Mouse (Mus musculus): ENCODE measurements around the gene Slc28a3.

- TF ChIP-seq CTCF (IDR thresholded peaks at IDR 0.05; ENCODE audit: borderline replicate concordance, insufficient read depth, low read length): no peak
- no peak for TF ChIP-seq POLR2A (IDR thresholded peaks at IDR 0.05; ENCODE audit: low read depth, low read length)
These were observed 9.3 kb downstream of the Slc28a3 start for GRCm38 (mm10) chr13:58601201-58601855.

All from embryonic fibroblast, embryonic 13.5 days (primary cell).